Mouse (Mus musculus): ENCODE results near the gene Vat1. TPM values are rescaled to one million over a fixed set of nuclear protein-coding genes. Genes with fewer than 3 reads are reported as not detected.

Gene Vat1
- total and polyA plus RNA-seq, 3 experiments, result 14.9 to 49.4 (median 29.9) TPM

DNA sequence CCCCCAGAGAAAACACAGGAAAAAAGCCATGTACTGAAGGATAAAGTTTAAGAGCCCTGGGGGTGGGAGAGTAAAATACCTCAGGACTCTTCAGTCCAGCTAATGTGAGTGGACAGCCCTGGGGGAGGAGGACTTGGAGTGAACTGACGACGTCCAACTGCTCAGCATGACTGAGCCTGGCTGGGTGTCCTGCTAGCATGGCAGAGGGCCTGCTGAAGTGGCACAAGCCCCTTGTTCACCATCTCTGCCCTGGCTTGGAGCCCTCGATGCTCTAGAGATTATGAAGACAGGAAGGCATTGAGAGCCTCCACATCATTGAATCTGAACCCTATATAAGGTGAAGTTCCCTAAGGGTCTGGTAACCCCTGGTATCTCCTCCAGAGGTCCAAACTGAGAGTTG, 5.9 kb upstream of the Vat1 start:
- Histone ChIP-seq H3K27ac (ENCODE audit: insufficient read depth, low read depth) (no peak overlapping the region), H3K9me3 (replicated peaks; ENCODE audit: low read length) (no peaks in the 10 kb centered on the region), H3K36me3 (replicated peaks in 1 of 2; ENCODE audit: control insufficient read depth in 1 of 2, insufficient read depth in 1 of 2, low read length in 1 of 2) (no peaks in the 10 kb centered on the region), H3K79me2 (replicated peaks; ENCODE audit: control insufficient read depth, extremely low read depth, insufficient read depth, poor library complexity, severe bottlenecking) (no peaks in the 10 kb centered on the region), H3K4me2 (ENCODE audit: insufficient read depth, low read depth, poor library complexity, severe bottlenecking) (no peak overlapping the region), H3K9ac (ENCODE audit: insufficient read depth, low read depth) (no peak overlapping the region), H3K4me1 (ENCODE audit: control insufficient read depth in 1 of 2, insufficient read depth in 2 of 2) (peaks cover 6 to 39% of the 10 kb centered on the region in 2 experiments), H3K27me3 (replicated peaks) (peaks cover 27% of the 10 kb centered on the region), H3K4me3 (replicated peaks in 1 of 3; ENCODE audit: low read depth in 2 of 3, low read length in 2 of 3, poor library complexity in 1 of 3) (no peak overlapping the region)
- in situ Hi-C loops (cut with MboI; ENCODE audit: low pct_ligation_motif_present, low pct_unique_long_range_greater_than_20kb, low sequenced_read_pairs), result no loop called here
- TF ChIP-seq NRF1 (IDR thresholded peaks at IDR 0.05; ENCODE audit: low read depth, low read length), result no peak
- no peak for TF ChIP-seq TBP (conservative IDR thresholded peaks at IDR 0.05; ENCODE audit: low read depth, low read length)
- TF ChIP-seq RAD21 (IDR thresholded peaks at IDR 0.05; ENCODE audit: low read depth, low read length), result no peak
- no peak for TF ChIP-seq BHLHE40 (IDR thresholded peaks at IDR 0.05; ENCODE audit: low read depth, low read length)
- no peak for TF ChIP-seq ELF1 (IDR thresholded peaks at IDR 0.05; ENCODE audit: low read depth, low read length)
- no peak for TF ChIP-seq KAT2A (IDR thresholded peaks at IDR 0.05; ENCODE audit: insufficient replicate concordance, low read length)
- DNase-seq (ENCODE audit: extremely low read depth), result no peak
- dilution Hi-C loops (cut with MboI; ENCODE audit: extremely low pct_ligation_motif_present, extremely low pct_unique_long_range_greater_than_20kb, low sequenced_read_pairs), result no loop called here

DNA sequence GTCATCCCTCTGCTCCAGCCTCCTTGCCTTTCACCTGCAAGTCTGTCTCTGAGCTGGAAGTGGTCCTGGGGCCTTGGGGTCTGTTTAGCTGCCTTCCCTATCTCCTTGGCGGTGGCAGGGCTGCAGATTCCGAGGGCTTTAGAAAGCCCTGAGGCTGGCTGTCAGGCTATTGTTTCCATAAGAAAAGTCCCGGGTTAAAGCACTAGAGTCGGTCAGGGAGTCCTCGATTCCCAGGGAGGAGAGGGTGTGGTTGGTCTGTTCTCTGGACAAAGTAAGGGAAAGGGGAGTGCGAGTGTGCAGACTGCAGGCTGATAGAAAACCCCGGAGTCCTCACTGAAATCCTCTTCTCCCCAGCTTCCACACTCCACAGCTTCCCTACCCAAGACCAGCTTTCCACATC, 4.2 kb upstream of the Vat1 start:
- dilution Hi-C loops (cut with MboI; ENCODE audit: extremely low pct_ligation_motif_present, extremely low pct_unique_long_range_greater_than_20kb, low sequenced_read_pairs) (no loop called here), in situ Hi-C loops (cut with MboI; ENCODE audit: low pct_ligation_motif_present, low pct_unique_long_range_greater_than_20kb, low sequenced_read_pairs) (no loop called here)
- Histone ChIP-seq H3K4me3 (replicated peaks in 1 of 3; ENCODE audit: low read depth in 2 of 3, low read length in 2 of 3, poor library complexity in 1 of 3) (no peak overlapping the region), H3K79me2 (replicated peaks; ENCODE audit: control insufficient read depth, extremely low read depth, insufficient read depth, poor library complexity, severe bottlenecking) (no peaks in the 10 kb centered on the region), H3K4me2 (ENCODE audit: insufficient read depth, low read depth, poor library complexity, severe bottlenecking) (no peak overlapping the region), H3K27me3 (replicated peaks) (peaks cover 31% of the 10 kb centered on the region), H3K27ac (ENCODE audit: insufficient read depth, low read depth) (no peak overlapping the region), H3K36me3 (replicated peaks in 1 of 2; ENCODE audit: control insufficient read depth in 1 of 2, insufficient read depth in 1 of 2, low read length in 1 of 2) (no peaks in the 10 kb centered on the region), H3K9ac (ENCODE audit: insufficient read depth, low read depth) (no peak overlapping the region), H3K4me1 (ENCODE audit: control insufficient read depth in 1 of 2, insufficient read depth in 2 of 2) (peaks cover 8 to 44% of the 10 kb centered on the region in 2 experiments), H3K9me3 (replicated peaks; ENCODE audit: low read length) (no peaks in the 10 kb centered on the region)
- TF ChIP-seq ZNF384 (IDR thresholded peaks at IDR 0.05; ENCODE audit: low read depth, low read length) (no peak), NRF1 (IDR thresholded peaks at IDR 0.05; ENCODE audit: low read depth, low read length) (no peak), ZKSCAN1 (IDR thresholded peaks at IDR 0.05; ENCODE audit: borderline replicate concordance, low read depth, low read length) (no peak), POLR2A (IDR thresholded peaks at IDR 0.05; ENCODE audit: low read depth, low read length) (no peak), GABPA (IDR thresholded peaks at IDR 0.05; ENCODE audit: insufficient replicate concordance, low read depth, low read length) (no peak), E2F4 (IDR thresholded peaks at IDR 0.05; ENCODE audit: insufficient replicate concordance, low read depth, low read length) (no peak), BHLHE40 (IDR thresholded peaks at IDR 0.05; ENCODE audit: low read depth, low read length) (no peak), UBTF (IDR thresholded peaks at IDR 0.05; ENCODE audit: low read depth, low read length) (no peak), MEF2A (IDR thresholded peaks at IDR 0.05; ENCODE audit: borderline replicate concordance, low read depth, low read length) (no peak), RCOR1 (conservative IDR thresholded peaks at IDR 0.05; ENCODE audit: low read depth, low read length) (no peak), TCF12 (IDR thresholded peaks at IDR 0.05; ENCODE audit: low read depth, low read length) (no peak)
- DNase-seq (ENCODE audit: extremely low read depth), result no peak
